Mouse (Mus musculus): ENCODE measurements around the gene Tnfrsf4. TPM values are rescaled to one million over a fixed set of nuclear protein-coding genes. Genes with fewer than 3 reads are reported as not detected.

The Tnfrsf4 gene
- polyA plus RNA-seq, 1 experiment from 2014 or later: 0.35 TPM

DNA sequence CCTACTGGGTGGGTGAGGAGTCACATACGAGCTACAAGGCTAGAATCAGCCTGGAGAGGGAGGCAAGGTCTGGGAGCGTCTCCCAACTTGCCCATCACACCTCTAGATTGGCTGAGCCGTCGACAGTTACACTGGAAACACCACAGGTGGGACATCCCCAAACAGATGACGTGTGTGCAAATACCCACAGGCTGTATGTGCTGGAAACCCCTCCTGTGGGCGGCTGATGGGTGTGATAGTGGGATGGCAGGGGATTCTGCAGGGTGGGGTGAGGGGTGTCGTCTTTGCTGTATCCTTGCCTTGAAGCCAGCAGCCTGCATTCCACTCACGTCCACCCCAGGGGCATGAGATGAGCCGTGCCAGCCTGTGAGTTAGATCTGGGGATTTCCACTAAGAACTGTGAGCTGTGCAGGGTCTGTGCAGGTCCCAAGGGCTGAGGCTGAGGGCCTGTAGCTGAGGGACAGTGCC is 17.0 kb downstream of the Tnfrsf4 start:
- H3K9ac ChIP-seq (ENCODE audit: low read depth, low read length): peak overlapping the region; percentile 58
- H3K4me2 ChIP-seq (replicated peaks; ENCODE audit: low read depth): peak overlapping the region; percentile 76
- ATAC-seq: no peak
- no peaks in the 10 kb centered on the region for H3K9me3 ChIP-seq (ENCODE audit: control insufficient read depth)
- H3K36me3 ChIP-seq (ENCODE audit: control insufficient read depth, insufficient read depth): peaks cover 19% of the 10 kb centered on the region; the same call in 1 of the 2 replicates
- H3K4me3 ChIP-seq (ENCODE audit: low read depth, low read length): peak overlapping the region; percentile 54
- H3K27ac ChIP-seq (ENCODE audit: low read depth, low read length): no peak overlapping the region
- WGBS: 45% methylated on average over 9 of the region's 9 CpGs
- no peaks in the 10 kb centered on the region for H3K27me3 ChIP-seq (replicated peaks; ENCODE audit: control insufficient read depth, insufficient read depth, low read length)
- TF ChIP-seq CTCF (IDR thresholded peaks at IDR 0.05; ENCODE audit: low read depth): peak; percentile 21; the same call in 1 of the 2 replicates
- peaks cover 9% of the 10 kb centered on the region; the same call in 1 of the 2 replicates for H3K4me1 ChIP-seq (replicated peaks; ENCODE audit: control insufficient read depth, insufficient read depth, low read length)

DNA sequence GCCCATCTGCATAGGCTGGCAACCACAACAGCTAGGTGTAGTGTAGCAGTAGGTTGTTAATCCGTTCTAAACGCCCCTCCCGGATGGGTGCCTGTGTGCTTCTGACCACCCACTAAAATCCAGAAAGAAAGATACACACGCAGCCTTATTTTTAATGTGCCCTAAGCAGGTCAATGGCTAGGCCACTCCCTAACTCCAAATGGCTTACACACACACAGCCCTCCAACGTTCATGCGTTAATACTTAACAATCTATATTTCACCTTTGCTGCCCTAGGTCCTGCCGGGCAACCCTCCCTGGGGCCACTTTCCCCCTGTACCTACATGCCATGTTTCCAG is 17.6 kb downstream of the Tnfrsf4 start:
- H3K9ac ChIP-seq (ENCODE audit: low read depth, low read length): peak overlapping the region; percentile 58
- H3K27me3 ChIP-seq (replicated peaks; ENCODE audit: control insufficient read depth, insufficient read depth, low read length): no peaks in the 10 kb centered on the region
- peak overlapping the region; percentile 54 for H3K4me3 ChIP-seq (ENCODE audit: low read depth, low read length)
- peak overlapping the region; percentile 76 for H3K4me2 ChIP-seq (replicated peaks; ENCODE audit: low read depth)
- TF ChIP-seq CTCF (IDR thresholded peaks at IDR 0.05; ENCODE audit: low read depth): no peak
- no peaks in the 10 kb centered on the region for H3K9me3 ChIP-seq (ENCODE audit: control insufficient read depth)
- 2% methylated on average over 7 of the region's 7 CpGs for WGBS
- ATAC-seq: no peak; the same call in 1 of the 2 replicates
- H3K36me3 ChIP-seq (ENCODE audit: control insufficient read depth, insufficient read depth): peaks cover 22% of the 10 kb centered on the region; the same call in 1 of the 2 replicates
- H3K27ac ChIP-seq (ENCODE audit: low read depth, low read length): 0 out of 2 replicates have a peak overlapping the region, but pooled peaks have one; percentile 71
- H3K4me1 ChIP-seq (replicated peaks; ENCODE audit: control insufficient read depth, insufficient read depth, low read length): peaks cover 9% of the 10 kb centered on the region; the same call in 1 of the 2 replicates

DNA sequence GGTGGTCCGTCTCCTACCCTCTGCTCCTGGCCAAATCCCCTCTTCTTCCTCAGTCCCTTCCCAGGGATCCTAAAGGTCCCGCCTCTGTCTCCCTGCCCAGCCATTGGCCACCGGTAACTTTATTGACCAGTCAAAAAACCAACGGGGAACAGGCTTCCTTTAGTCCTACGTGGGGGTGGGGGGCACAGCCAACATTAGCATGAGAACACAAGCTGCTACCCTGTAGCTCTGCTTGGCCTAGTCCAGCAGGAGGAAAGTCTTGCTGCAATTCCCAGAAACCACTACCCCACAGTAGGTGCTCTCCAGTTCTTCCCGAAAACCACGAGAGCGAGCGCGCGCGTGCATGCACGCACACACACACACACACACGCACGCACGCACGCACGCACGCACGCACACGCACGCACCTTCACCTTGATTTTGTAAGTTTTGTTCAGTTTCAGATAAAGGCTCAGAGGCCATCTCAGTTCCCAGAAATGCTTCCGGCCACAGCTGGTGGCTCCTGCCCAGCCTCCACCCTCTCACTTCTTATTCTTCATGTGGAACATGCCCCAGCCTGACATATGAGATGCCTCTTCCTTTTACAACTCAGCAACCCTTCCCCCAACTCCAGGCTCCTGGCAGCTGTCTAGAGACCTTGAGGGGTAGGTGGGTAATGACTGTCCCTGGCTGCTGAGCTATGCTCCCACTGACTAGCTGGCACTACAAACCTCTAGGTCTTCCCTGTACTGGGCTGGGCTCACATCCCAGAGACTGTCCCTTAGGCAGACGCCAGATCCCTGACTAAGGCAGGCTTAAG is 18.1 kb downstream of the Tnfrsf4 start:
- H3K4me2 ChIP-seq (replicated peaks; ENCODE audit: low read depth): peak overlapping the region; percentile 76
- TF ChIP-seq CTCF (IDR thresholded peaks at IDR 0.05; ENCODE audit: low read depth): peak; percentile 7; the same call in 1 of the 2 replicates
- no peaks in the 10 kb centered on the region for H3K27me3 ChIP-seq (replicated peaks; ENCODE audit: control insufficient read depth, insufficient read depth, low read length)
- peak overlapping the region; percentile 58 for H3K9ac ChIP-seq (ENCODE audit: low read depth, low read length)
- H3K27ac ChIP-seq (ENCODE audit: low read depth, low read length): peak overlapping the region; percentile 71
- H3K9me3 ChIP-seq (ENCODE audit: control insufficient read depth): no peaks in the 10 kb centered on the region
- H3K4me3 ChIP-seq (ENCODE audit: low read depth, low read length): peak overlapping the region; percentile 54
- H3K4me1 ChIP-seq (replicated peaks; ENCODE audit: control insufficient read depth, insufficient read depth, low read length): peaks cover 9% of the 10 kb centered on the region; the same call in 1 of the 2 replicates
- peak; percentile 70 for ATAC-seq
- WGBS: 1% methylated on average over 24 of the region's 24 CpGs
- H3K36me3 ChIP-seq (ENCODE audit: control insufficient read depth, insufficient read depth): peaks cover 22% of the 10 kb centered on the region; the same call in 1 of the 2 replicates

DNA sequence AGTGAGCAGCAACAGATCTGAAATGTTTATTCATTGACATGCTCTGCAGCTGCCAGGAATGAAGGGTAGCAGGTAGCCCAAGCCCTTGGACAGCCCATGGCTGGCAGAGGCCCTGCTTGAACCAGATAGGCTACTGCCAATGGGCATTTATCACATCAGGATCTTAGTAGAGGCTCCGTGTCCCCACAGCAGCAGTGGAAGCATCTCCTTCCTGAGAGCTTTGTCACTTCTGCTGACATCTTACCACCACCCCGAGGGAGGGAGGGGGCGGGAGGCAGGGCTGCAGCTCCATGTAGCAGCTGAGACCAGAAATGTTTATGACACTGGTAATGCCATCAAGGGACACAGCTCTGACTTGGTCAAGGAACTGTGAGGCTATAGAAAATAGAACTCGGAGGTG is 19.2 kb downstream of the Tnfrsf4 start:
- no peaks in the 10 kb centered on the region for H3K9me3 ChIP-seq (ENCODE audit: control insufficient read depth)
- no peak for ATAC-seq
- H3K4me2 ChIP-seq (replicated peaks; ENCODE audit: low read depth): peak overlapping the region; percentile 76; the same call in 1 of the 2 replicates
- 81% methylated on average over 4 of the region's 4 CpGs for WGBS
- H3K4me3 ChIP-seq (ENCODE audit: low read depth, low read length): no peak overlapping the region
- peaks cover 9% of the 10 kb centered on the region; the same call in 1 of the 2 replicates for H3K4me1 ChIP-seq (replicated peaks; ENCODE audit: control insufficient read depth, insufficient read depth, low read length)
- H3K36me3 ChIP-seq (ENCODE audit: control insufficient read depth, insufficient read depth): peaks cover 22% of the 10 kb centered on the region; the same call in 1 of the 2 replicates
- H3K27ac ChIP-seq (ENCODE audit: low read depth, low read length): peak overlapping the region; percentile 71; the same call in 1 of the 2 replicates
- H3K9ac ChIP-seq (ENCODE audit: low read depth, low read length): no peak overlapping the region
- no peaks in the 10 kb centered on the region for H3K27me3 ChIP-seq (replicated peaks; ENCODE audit: control insufficient read depth, insufficient read depth, low read length)
- TF ChIP-seq CTCF (IDR thresholded peaks at IDR 0.05; ENCODE audit: low read depth): no peak

DNA sequence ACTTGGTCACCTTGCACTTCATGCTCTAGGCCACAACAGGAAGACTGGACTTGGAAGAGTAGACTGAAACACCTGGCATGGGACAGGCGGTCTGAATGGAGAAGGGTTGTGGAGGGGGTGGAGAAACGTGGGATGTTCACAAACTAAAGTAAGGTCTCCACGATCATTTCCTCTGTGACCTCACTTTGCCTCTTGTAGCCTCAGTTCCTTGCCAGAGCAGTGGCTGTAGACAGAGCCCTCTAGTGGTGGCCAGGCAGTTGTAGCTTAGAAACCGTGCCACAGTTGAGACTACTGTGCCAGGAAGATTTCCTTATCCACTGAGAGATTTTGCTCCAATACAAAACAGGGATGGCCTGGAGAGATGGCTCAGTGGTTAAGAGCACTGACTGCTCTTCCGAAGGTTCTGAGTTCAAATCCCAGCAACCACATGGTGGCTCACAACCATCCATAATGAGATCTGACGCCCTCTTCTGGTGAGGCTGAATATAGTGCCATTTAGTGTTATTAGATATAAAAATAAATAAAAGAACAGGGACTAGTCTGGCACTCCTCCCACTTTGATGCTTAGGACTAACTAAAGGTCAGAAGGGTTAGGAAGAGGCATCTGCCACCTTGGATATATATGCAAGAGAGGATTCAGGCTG is 20.0 kb downstream of the Tnfrsf4 start:
- Histone ChIP-seq H3K36me3 (ENCODE audit: control insufficient read depth, insufficient read depth) (peaks cover 16% of the 10 kb centered on the region; the same call in 1 of the 2 replicates), H3K4me2 (replicated peaks; ENCODE audit: low read depth) (no peak overlapping the region), H3K4me3 (ENCODE audit: low read depth, low read length) (no peak overlapping the region), H3K9ac (ENCODE audit: low read depth, low read length) (no peak overlapping the region), H3K27me3 (replicated peaks; ENCODE audit: control insufficient read depth, insufficient read depth, low read length) (no peaks in the 10 kb centered on the region), H3K4me1 (replicated peaks; ENCODE audit: control insufficient read depth, insufficient read depth, low read length) (peaks cover 9% of the 10 kb centered on the region; the same call in 1 of the 2 replicates), H3K27ac (ENCODE audit: low read depth, low read length) (no peak overlapping the region), H3K9me3 (ENCODE audit: control insufficient read depth) (no peaks in the 10 kb centered on the region)
- WGBS: 38% methylated on average over 6 of the region's 6 CpGs
- no peak for ATAC-seq
- TF ChIP-seq CTCF (IDR thresholded peaks at IDR 0.05; ENCODE audit: low read depth): peak; percentile 85

DNA sequence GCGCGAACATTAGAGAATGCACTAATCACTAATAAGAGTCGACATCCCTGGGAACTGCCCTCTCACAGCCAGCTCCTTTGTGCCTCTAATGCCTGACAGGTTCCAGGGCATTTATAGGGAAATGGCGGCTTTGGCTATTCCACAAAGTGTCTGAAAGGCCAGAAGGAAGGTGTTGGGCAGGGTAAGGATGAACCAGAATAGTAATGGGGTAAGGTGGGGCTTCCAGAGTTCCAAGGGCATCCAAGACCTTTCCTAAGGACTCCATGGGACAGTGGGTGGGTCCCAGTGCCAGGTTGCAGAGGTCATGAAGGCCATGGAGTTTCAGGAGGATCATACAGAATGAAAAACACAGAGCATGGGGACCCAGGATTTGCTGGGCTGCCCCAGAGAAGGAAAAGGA is 20.7 kb downstream of the Tnfrsf4 start:
- H3K4me2 ChIP-seq (replicated peaks; ENCODE audit: low read depth): no peak overlapping the region; the same call in 1 of the 2 replicates
- H3K4me3 ChIP-seq (ENCODE audit: low read depth, low read length): no peak overlapping the region
- no peak for TF ChIP-seq CTCF (IDR thresholded peaks at IDR 0.05; ENCODE audit: low read depth)

More for the DNA sequence above, 20.7 kb downstream of the Tnfrsf4 start:
- ATAC-seq: no peak
- Histone ChIP-seq H3K36me3 (ENCODE audit: control insufficient read depth, insufficient read depth) (peaks cover 14% of the 10 kb centered on the region; the same call in 1 of the 2 replicates), H3K4me1 (replicated peaks; ENCODE audit: control insufficient read depth, insufficient read depth, low read length) (peaks cover 9% of the 10 kb centered on the region; the same call in 1 of the 2 replicates), H3K27ac (ENCODE audit: low read depth, low read length) (no peak overlapping the region), H3K9me3 (ENCODE audit: control insufficient read depth) (no peaks in the 10 kb centered on the region), H3K27me3 (replicated peaks; ENCODE audit: control insufficient read depth, insufficient read depth, low read length) (no peaks in the 10 kb centered on the region), H3K9ac (ENCODE audit: low read depth, low read length) (no peak overlapping the region)
- 82% methylated on average over 4 of the region's 4 CpGs for WGBS
